Mouse (Mus musculus): ENCODE data around the gene Trp53bp1. TPM values are rescaled to one million over a fixed set of nuclear protein-coding genes. Genes with fewer than 3 reads are reported as not detected.
A peak's percentile ranks its signal among the peaks of the same experiment; 100 is the strongest.

Gene Trp53bp1
- polyA plus RNA-seq, 1 experiment: 61.5 TPM

- no peak for TF ChIP-seq CTCF (IDR thresholded peaks at IDR 0.05; ENCODE audit: borderline replicate concordance, insufficient read depth, low read length)
- peak; percentile 93 for TF ChIP-seq POLR2A (IDR thresholded peaks at IDR 0.05; ENCODE audit: low read depth, low read length)
- Histone ChIP-seq H3K4me1 (ENCODE audit: control insufficient read depth, insufficient read depth, low read length) (peaks cover 5% of the 10 kb centered on the region; the same call in 1 of the 2 replicates), H3K27ac (ENCODE audit: insufficient read depth, low read length) (peak overlapping the region; percentile 48), H3K4me3 (ENCODE audit: insufficient read depth, low read length) (peak overlapping the region; percentile 57)
Observed at GRCm38 (mm10) chr2:121294753-121295607, 23.8 kb upstream of the Trp53bp1 start.

- peak; percentile 49 for TF ChIP-seq POLR2A (IDR thresholded peaks at IDR 0.05; ENCODE audit: low read depth, low read length)
- TF ChIP-seq CTCF (IDR thresholded peaks at IDR 0.05; ENCODE audit: borderline replicate concordance, insufficient read depth, low read length): no peak
- 0 out of 2 replicates have a peak overlapping the region, but pooled peaks have one; percentile 5 for H3K4me3 ChIP-seq (ENCODE audit: insufficient read depth, low read length)
- peak overlapping the region; percentile 48 for H3K27ac ChIP-seq (ENCODE audit: insufficient read depth, low read length)
- H3K4me1 ChIP-seq (ENCODE audit: control insufficient read depth, insufficient read depth, low read length): peaks cover 5% of the 10 kb centered on the region; the same call in 1 of the 2 replicates
Observed at GRCm38 (mm10) chr2:121294182-121294581, 23.0 kb upstream of the Trp53bp1 start.

- TF ChIP-seq CTCF (IDR thresholded peaks at IDR 0.05; ENCODE audit: borderline replicate concordance, insufficient read depth, low read length) (no peak), POLR2A (IDR thresholded peaks at IDR 0.05; ENCODE audit: low read depth, low read length) (no peak)
- peaks cover 5% of the 10 kb centered on the region; the same call in 1 of the 2 replicates for H3K4me1 ChIP-seq (ENCODE audit: control insufficient read depth, insufficient read depth, low read length)
- H3K4me3 ChIP-seq (ENCODE audit: insufficient read depth, low read length): no peak overlapping the region
- H3K27ac ChIP-seq (ENCODE audit: insufficient read depth, low read length): no peak overlapping the region
Observed at GRCm38 (mm10) chr2:121292316-121293013, 21.3 kb upstream of the Trp53bp1 start.

DNA sequence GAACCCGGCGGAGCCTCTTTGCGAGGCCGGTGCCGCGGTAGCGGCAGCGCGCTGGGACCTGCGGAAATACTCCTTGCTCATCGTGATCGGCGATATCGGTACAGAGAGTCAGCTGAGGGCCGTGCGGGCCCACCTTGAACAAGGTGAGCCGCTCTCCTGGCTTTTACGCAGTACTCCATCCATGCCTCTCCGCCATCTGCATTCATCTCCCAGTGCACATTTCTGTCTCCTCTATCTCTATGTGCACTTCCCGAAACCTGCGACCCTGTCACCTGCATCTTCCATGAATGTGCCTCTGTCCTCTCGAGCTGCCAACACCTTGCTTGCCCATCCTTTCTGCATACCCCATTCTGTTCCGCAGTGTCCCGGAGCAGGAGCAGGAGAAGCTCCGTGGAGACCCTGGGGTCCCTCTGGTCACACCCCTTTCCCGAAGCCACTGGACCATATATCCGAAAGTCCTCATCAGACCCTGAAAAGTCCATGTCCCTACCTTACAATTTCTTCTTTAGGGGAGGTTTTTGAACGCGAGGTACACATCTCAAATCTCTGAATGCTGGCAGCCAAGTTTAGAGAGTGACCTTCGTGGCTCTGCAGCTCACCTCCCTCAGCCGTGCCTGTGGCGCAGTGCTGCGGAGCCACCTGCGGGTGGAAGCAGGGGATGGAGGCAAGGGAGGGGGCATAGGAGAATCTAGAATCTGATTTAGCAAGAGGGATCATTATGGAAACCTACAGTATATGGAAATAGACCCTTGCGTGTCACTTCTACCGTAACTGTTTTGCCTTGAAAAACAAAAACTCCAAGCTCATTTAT is 18.7 kb upstream of the Trp53bp1 start:
- Histone ChIP-seq H3K27ac (ENCODE audit: insufficient read depth, low read length) (no peak overlapping the region), H3K4me1 (ENCODE audit: control insufficient read depth, insufficient read depth, low read length) (peaks cover 5% of the 10 kb centered on the region; the same call in 1 of the 2 replicates), H3K4me3 (ENCODE audit: insufficient read depth, low read length) (peak overlapping the region; percentile 43)
- TF ChIP-seq POLR2A (IDR thresholded peaks at IDR 0.05; ENCODE audit: low read depth, low read length) (no peak), CTCF (IDR thresholded peaks at IDR 0.05; ENCODE audit: borderline replicate concordance, insufficient read depth, low read length) (peak; percentile 27; the same call in 1 of the 2 replicates)

- TF ChIP-seq CTCF (IDR thresholded peaks at IDR 0.05; ENCODE audit: borderline replicate concordance, insufficient read depth, low read length) (no peak), POLR2A (IDR thresholded peaks at IDR 0.05; ENCODE audit: low read depth, low read length) (peak; percentile 38; the same call in 1 of the 2 replicates)
- peak within 1 kb of the TSS; percentile 51 for H3K4me3 ChIP-seq (ENCODE audit: insufficient read depth, low read length)
- 0 out of 2 replicates have a peak, but pooled peaks cover 1% of the 10 kb centered on the region for H3K4me1 ChIP-seq (ENCODE audit: control insufficient read depth, insufficient read depth, low read length)
- H3K27ac ChIP-seq (ENCODE audit: insufficient read depth, low read length): no peak within 1 kb of the TSS
Observed at GRCm38 (mm10) chr2:121288901-121289729, 17.9 kb upstream of the Trp53bp1 start, which contains the start of gene Map1a. Map1a (plus strand) TSS chr2:121289600.

DNA sequence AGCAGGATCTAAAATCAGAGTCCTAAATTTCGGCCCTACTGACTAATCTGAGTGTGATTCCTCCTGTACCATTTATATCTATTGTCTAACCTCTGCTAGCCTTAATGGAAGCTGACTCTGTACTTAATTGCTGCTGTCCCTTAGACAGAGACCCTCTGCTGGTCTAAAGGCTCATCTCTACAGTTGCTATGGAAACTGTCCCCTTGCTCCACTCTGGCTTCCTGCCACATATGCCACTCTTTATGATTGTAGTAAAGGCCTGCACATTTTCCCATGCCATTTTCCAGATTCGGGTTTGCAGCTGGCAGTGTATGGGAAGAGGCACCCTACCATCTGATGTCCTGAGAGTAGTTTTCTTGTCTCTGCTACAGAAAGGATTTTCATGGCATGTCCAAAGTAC is 16.6 kb upstream of the Trp53bp1 start:
- Histone ChIP-seq H3K4me1 (ENCODE audit: control insufficient read depth, insufficient read depth, low read length) (no peaks in the 10 kb centered on the region), H3K4me3 (ENCODE audit: insufficient read depth, low read length) (no peak overlapping the region), H3K27ac (ENCODE audit: insufficient read depth, low read length) (no peak overlapping the region)
- TF ChIP-seq POLR2A (IDR thresholded peaks at IDR 0.05; ENCODE audit: low read depth, low read length): no peak

GRCm38 (mm10) chr2:121271928-121272516 is 815 bp upstream of the Trp53bp1 start:
- no peak overlapping the region for H3K27ac ChIP-seq (ENCODE audit: insufficient read depth, low read length)
- 0 out of 2 replicates have a peak overlapping the region, but pooled peaks have one; percentile 50 for H3K4me3 ChIP-seq (ENCODE audit: insufficient read depth, low read length)
- TF ChIP-seq CTCF (IDR thresholded peaks at IDR 0.05; ENCODE audit: borderline replicate concordance, insufficient read depth, low read length) (no peak), POLR2A (IDR thresholded peaks at IDR 0.05; ENCODE audit: low read depth, low read length) (no peak)
- H3K4me1 ChIP-seq (ENCODE audit: control insufficient read depth, insufficient read depth, low read length): peaks cover 6% of the 10 kb centered on the region

GRCm38 (mm10) chr2:121270521-121271235 is 529 bp downstream of the Trp53bp1 start:
- peak overlapping the region; percentile 85 for H3K4me3 ChIP-seq (ENCODE audit: insufficient read depth, low read length)
- H3K27ac ChIP-seq (ENCODE audit: insufficient read depth, low read length): no peak overlapping the region
- H3K4me1 ChIP-seq (ENCODE audit: control insufficient read depth, insufficient read depth, low read length): peaks cover 6% of the 10 kb centered on the region
- TF ChIP-seq CTCF (IDR thresholded peaks at IDR 0.05; ENCODE audit: borderline replicate concordance, insufficient read depth, low read length) (no peak), POLR2A (IDR thresholded peaks at IDR 0.05; ENCODE audit: low read depth, low read length) (no peak)
